Mouse (Mus musculus) adrenal gland (tissue): ENCODE results near the gene Gm27235.
"Not testable (repeated sequence)": the region's sequence is repeated elsewhere in the genome, so short reads cannot be mapped to it uniquely, and the experiment has no call there.

ENCODE experiments used
- intact Hi-C: fragments of 180-260 bp; cut with DNase I; formaldehyde crosslinking; loops from one replicate; pipeline ENCODE4 v1.15.1; 2025
- long read RNA-seq, 2 experiments: library from polyadenylated mRNA; unstranded; transcript quantifications; one replicate each; pipeline ENCODE4 v2.0.0; 2020; ENCODE audit warnings: borderline replicate concordance in 1 of 2; ENCODE audit not compliant: insufficient replicate concordance in 1 of 2

Gm27235 gene
- long read RNA-seq, experiment 1 = 0 reads
- long read RNA-seq, experiment 2 = 0 reads

DNA sequence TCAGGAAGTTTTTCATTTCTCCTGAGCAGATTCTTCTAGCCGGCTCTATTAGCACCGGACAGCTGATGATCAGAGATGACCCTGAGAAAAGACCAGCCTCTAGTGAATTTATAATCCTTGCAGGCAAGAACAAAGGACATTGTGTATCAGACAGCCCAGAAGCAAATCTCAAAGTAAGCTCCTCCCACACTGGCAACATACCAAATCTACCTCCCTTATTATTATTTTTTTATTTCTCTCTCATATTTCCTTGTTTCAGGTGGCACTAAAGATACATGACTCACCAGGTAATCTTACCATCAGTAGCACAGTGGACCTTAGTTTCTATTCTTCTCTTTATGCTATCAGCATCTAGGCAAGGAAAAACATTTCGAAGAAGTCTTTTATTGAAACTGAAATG lies at the start of gene Gm27235, which contains the start of gene D730048I06Rik:
Gene Gm27235, minus strand, starts transcription at position 101 of the 400 bp plus-strand sequence.
Gene D730048I06Rik, minus strand, starts transcription at position 112 of the 400 bp plus-strand sequence.
- intact Hi-C loops = no loop called here

DNA sequence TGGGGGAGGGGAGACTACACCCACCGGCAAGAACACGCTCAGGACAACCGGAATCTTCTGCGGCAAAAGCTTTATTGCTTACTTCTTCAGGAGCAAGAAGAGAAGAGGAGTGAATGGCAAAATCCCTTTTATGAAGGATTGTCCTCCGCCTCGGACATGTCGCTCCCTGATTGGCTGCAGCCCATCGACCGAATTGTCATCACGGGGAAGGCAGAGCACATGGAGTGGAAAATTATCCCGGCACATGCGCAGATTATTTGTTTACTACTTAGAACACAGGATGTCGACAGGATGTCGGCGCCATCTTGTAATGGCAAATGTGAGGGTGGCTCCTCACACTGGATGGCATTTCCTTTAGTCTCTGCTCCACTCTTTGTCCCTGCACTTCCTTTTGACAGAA lies 28.0 kb upstream of the Gm27235 start:
- intact Hi-C loops = not testable (repeated sequence)

DNA sequence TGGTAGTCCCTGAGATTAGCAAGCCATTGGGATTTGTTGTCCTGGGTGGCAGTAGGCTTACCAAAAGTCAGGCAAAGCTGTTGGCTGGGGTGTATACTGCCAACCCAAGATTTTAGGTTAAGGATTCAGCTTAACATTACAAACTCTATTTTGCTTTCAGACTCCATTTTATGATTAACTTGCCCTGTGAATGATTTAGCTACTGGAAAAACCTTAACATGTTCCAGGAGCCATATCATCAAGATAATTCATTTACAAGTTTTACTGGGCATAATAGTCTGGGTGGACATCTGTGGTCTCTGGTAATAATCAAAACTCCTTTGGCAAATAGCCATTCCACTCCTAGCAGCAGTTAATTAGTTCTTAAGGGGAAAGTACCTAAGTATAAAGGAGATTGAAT lies 8.2 kb upstream of the Gm27235 start:
- intact Hi-C loops = no loop called here

DNA sequence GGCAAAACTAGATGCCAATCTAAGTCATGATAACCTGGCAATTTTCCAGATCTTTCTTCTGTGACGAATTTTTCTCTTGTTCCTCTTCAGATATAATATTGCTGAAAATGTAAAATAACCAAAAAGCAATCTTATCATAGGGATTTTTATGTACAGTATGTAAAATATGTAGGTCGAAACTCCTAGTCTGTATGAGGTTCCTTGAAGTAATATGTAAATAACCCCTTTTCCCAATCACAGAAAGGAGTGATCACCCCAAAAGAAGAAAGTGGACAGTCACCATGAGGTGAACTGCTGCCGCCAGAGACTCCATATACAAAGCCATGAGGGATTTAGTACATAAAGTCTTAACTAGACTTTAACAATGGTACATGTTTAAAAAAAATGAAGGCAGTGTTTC lies 11.9 kb downstream of the Gm27235 start, which contains the start of gene Gm17727:
Gene Gm17727, minus strand, starts transcription at position 101 of the 400 bp plus-strand sequence.
- intact Hi-C loops = no loop called here

DNA sequence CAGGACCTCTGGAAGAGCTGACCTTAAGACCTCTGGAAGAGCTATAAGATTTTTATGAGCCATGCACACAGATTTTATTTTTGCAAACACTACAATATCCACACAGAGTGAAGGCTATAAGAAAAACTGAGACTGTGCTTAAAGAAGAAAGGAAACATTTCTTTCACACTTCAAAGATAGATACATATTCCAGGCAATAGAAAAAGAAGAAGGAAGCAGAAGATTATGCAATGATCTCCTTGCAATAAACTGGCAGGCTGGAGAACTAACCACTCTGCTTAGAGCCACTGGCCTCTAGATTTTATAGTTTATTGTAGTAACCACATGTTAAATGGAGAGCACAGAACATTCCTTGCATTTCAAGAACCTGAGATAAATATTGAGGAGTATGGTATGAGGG lies 33.1 kb downstream of the Gm27235 start:
- intact Hi-C loops = no loop called here

DNA sequence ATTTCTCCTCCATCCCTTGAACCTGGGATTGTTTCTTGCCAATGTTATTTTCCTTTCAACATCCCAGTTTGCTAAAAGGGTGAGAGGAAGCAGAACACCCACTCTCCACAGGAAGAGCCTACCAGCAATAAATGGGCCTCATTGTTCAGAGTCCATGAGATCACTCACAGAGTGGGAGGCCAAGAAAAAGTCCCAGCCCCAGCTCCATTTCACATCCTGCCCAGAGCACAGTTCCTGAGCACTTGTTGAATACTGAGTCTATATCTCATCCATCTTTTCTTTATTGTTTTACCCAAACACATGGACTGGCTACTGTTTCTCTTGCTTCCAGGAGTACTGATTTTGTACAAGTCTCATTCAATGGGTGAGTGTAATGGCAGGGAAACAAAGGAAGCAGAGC lies 49.2 kb downstream of the Gm27235 start, which contains the start of gene Gm17677:
Gene Gm17677, plus strand, starts transcription at position 301 of the 400 bp plus-strand sequence.
- intact Hi-C loops = no loop called here
